Mouse (Mus musculus): Measurements from ENCODE around the gene Ssr2. TPM values are rescaled to one million over a fixed set of nuclear protein-coding genes. Genes with fewer than 3 reads are reported as not detected.

The Ssr2 gene
- total RNA-seq, 2 experiments from 2014 or later, result 90.2 to 90.3 TPM

DNA sequence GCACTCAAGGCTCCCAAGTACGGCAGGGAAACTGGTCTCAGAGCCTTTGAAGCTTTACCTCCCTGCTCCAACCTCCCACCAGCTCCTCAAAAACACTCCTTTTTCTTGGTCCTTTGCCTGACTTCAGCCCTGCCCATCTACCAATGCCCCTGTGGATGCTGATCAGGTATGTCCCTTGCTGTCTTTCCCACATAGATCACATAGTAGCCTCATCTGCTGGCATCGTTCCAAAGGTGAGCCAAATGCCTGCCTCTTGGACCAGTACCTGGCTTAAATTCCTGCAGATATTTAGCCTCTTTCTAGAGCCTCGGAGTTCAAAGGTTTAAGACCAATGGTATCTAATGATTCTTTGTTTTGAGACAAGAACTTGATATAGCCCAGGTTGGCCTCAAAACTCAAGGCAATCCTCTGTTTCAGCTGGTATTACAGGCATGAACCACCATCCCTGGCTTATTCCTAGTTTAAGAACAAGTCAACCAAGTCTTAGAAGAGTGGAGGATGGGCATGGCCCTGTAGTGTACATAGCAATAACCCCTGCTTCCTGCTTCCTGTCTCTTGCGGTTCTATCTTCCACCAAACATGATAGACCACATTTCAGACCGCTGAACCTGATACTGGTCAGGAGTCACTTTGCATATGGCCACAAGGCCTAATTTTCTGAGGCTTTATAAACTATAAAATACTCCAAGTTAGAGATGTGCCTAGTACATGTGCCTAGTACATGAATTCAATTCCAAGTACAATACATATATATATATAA is 31.8 kb upstream of the Ssr2 start:
- Histone ChIP-seq H3K4me3 (no peak overlapping the region), H3K27ac (no peak overlapping the region)
- no peak for TF ChIP-seq CTCF (IDR thresholded peaks at IDR 0.05)
- DNase-seq (ENCODE audit: extremely low spot score in 1 of 2, low spot score in 2 of 2), result no peak
- intact Hi-C loops (cut with DNase I), result no loop called here

DNA sequence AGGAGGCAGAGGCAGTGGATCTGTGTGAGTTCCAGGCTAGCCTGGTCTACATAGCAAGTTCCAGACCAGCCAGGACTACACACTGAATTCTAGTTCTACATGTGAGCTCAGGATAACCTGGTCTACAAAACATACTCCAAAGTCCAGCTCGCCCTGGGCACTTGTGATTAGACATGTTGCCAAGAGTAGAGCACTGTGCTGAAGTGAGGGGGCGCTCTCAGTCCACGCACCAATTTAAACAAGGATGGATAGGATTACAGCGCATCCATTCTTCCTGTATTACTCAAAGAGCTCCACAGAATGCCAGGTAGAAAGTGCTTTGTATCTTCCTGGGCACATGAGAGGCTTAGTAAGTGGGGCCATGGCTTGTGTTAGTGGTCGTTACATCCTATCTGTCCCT is 31.2 kb upstream of the Ssr2 start:
- no peak for DNase-seq (ENCODE audit: extremely low spot score in 1 of 2, low spot score in 2 of 2)
- intact Hi-C loops (cut with DNase I), result no loop called here
- peak; percentile 37 for TF ChIP-seq CTCF (IDR thresholded peaks at IDR 0.05)
- H3K4me3 ChIP-seq, result no peak overlapping the region
- no peak overlapping the region for H3K27ac ChIP-seq

DNA sequence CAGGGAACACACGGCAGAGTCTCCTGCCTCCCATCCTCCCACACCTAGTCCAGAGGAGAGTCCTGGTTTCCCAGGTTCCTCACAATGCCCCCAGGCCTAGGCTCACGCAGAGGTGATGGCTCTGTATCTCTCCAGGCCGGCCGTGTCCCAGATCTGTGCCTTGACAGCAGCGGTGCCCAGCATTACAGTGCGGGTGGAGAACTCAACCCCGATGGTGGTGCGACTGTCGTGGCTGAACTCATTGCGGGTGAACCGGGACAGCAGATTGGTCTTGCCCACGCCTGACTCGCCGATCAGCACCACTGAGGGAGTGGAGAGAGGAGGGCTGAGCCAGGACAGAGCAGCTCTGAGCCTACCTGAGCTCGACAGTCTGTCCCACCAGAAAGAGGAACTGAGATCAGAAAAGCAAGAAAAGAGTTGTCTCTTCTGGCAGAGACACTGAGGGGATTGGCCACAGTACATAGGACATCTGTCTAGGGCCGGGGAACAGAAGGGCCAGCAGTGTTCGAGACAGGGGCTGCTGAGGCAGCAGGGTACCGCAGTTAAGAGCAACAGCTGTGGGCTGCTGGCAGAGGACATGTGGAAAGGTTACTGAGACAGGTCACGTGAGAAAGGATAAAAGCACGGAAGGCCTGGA is 30.6 kb upstream of the Ssr2 start:
- DNase-seq (ENCODE audit: extremely low spot score in 1 of 2, low spot score in 2 of 2), result no peak
- H3K27ac ChIP-seq, result no peak overlapping the region
- intact Hi-C loops (cut with DNase I), result no loop called here
- no peak overlapping the region for H3K4me3 ChIP-seq
- TF ChIP-seq CTCF (IDR thresholded peaks at IDR 0.05), result no peak

DNA sequence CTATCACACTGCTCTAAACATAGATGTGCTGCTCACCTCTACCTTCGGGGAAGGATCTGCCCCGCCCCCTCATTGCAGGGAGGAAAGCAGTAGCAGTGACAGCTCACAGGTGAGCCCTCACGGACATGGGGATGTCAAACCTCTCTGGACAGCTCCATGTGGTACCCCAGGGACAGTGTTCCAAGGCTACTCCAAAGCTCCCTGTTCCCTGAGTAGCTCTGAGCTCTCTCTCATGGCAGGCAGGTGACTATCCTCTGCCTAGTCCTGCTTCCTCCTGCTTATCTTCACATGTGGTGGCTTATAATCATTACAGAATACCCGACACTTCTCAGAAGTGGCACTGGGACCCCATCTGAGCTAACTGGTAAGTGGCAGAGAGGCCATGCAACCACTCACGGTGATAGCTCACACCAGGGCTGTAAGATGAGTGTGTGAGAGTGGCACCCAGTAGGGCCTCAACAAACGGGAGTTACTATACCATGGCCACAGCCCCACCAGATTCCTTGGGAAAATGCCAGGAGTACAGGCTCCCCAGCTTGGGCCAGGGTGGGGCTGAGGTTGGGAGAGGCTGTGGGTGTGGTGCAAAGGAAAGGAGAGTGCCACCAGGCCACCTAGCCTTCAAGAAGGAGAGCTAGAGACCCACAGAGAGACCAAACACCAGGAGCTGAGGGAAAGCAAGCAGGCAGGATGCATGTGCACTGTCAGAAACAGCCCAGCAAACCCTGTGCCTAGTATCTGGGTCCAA is 28.8 kb upstream of the Ssr2 start:
- Histone ChIP-seq H3K27ac (no peak overlapping the region), H3K4me3 (no peak overlapping the region)
- intact Hi-C loops (cut with DNase I), result no loop called here
- TF ChIP-seq CTCF (IDR thresholded peaks at IDR 0.05), result no peak
- no peak for DNase-seq (ENCODE audit: extremely low spot score in 1 of 2, low spot score in 2 of 2)

DNA sequence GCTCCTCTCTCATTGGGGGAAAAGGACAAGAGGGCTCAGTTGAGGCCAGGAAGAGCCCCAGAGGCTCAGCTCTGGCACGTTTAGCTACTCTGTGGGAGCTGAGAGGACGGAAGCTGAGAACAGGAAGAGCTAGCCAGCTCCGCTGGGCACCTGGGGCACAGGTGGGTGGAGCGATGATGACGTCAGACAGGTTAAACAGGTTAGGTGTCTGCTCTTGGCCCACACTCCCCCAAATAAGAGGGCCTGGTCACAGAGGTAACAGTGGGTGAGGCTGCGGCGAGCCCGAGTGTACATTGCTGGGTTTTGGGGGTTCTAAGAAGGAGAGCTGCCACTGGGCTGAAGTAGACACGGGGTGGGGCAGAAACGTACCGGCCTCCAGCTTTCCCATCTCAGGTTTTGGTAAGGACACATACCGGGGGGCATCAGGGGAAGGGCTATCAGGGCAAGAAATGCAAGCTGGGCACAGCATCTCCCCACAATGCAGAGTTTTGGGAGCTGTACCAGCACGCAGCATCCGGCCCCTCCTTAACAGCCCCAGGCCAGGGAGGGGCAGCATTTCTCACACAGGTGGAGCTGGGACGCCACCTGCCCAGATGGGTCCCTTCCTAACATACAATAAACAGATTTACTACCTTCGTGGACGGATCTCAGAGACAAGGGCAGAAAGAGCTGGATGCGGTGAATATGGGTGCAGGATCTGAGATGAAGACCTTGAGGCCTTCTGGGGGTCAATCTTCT is 27.3 kb upstream of the Ssr2 start, which contains the start of gene Rab25:
Gene Rab25 (minus strand): TSS at position 121 of the 738 bp plus-strand sequence.
- Histone ChIP-seq H3K4me3 (no peak within 1 kb of the TSS), H3K27ac (no peak within 1 kb of the TSS)
- TF ChIP-seq CTCF (IDR thresholded peaks at IDR 0.05), result no peak
- intact Hi-C loops (cut with DNase I), result no loop called here
- no peak for DNase-seq (ENCODE audit: extremely low spot score in 1 of 2, low spot score in 2 of 2)

DNA sequence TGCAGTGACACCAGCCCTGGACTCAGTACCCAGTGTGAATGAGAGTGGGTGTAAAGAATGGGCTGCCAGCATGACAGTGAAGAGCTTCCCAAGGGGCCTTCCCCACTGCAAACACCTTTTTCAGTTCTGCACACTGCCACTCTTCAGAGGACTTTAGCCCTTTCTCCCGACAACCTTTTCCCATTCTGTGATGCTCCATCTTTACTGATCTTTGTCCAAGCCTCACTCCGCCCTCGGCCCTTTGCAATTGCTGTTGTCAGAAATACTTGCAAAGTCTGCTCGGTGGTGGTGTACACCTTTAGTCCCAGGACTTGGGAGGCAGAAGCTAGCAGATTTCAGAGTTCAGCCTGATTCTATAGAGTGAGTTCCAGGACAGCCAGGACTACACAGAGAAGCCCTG is 24.1 kb upstream of the Ssr2 start:
- no peak for DNase-seq (ENCODE audit: extremely low spot score in 1 of 2, low spot score in 2 of 2)
- H3K27ac ChIP-seq, result no peak overlapping the region
- intact Hi-C loops (cut with DNase I), result no loop called here
- H3K4me3 ChIP-seq, result peak overlapping the region; percentile 94
- no peak for TF ChIP-seq CTCF (IDR thresholded peaks at IDR 0.05)

DNA sequence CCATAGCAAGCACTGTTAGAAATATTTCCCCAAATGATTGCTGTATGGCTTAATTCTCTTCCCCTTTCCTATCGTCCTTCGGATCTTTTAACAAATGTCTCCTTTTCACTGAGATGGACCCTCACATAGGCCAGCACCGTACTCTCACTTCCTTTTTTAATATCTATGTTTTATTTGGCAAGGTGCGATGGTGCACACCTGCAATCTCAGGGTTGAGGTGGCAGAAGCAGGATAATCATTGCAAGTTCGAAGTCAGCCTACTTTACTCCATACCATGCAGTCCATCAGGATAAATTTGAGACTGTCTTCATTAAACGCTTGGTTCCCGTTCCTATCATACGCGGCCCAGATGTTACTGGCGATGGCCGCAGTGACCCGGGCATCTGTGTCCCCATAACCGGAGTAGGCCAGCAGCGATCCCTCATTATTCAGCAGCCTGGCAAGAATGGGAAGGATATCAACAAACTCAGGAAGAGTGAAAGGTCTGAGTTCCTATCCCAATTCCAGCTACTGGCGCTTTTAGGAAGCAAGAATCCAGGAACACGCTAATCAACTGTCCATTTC is 23.5 kb upstream of the Ssr2 start:
- intact Hi-C loops (cut with DNase I), result no loop called here

DNA sequence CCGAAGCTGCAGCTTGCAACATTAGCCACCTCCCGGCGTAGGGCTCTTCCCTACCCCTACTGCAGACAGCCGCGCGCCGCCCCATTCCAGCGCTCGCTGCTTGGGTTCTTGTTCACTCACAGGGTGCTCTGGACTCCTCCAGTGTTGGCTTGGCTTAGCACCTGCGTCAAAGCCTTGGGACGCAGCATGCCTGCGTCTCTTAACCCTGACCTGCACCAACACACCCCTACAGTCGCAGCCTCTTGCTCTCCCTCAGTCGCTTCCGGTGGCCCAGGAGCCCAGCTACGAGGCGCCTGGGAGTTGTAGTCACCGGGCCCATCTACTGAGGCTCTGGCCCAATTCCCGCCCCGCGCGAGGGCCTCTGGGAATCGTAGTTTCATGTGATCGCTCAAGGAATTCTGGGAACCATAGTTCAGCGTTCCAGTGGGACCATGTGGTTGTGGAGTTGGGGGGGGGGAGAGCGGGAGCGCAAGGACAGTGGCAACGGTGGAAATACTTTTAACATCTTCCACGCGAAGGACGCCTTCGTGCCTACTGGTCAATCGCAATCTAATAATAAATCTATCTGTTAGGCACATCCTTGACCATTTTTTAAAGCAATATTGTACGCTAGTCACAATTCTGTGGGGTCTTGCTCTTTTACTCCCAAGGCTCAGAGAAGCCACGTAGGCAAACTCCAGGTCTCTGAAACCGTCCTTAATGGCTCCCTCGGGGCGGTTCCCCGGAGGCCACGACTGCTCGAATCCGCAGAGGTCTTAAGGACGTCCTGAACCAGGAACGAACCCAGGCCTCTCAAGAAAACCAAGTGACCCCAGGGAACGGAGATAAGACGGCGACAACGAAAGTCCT is 22.8 kb upstream of the Ssr2 start, which contains the start of gene Lamtor2:
Gene Lamtor2 (minus strand): TSS at position 399 of the 849 bp plus-strand sequence.
- intact Hi-C loops (cut with DNase I), result no loop called here
- Histone ChIP-seq H3K27ac (peak within 1 kb of the TSS; percentile 97), H3K4me3 (peak within 1 kb of the TSS; percentile 94)
- TF ChIP-seq CTCF (IDR thresholded peaks at IDR 0.05), result no peak
- DNase-seq (ENCODE audit: extremely low spot score in 1 of 2, low spot score in 2 of 2), result peak; percentile 97

More for the DNA sequence above, 23.5 kb upstream of the Ssr2 start:
- Histone ChIP-seq H3K27ac (peak overlapping the region; percentile 83), H3K4me3 (peak overlapping the region; percentile 94)
- DNase-seq (ENCODE audit: extremely low spot score in 1 of 2, low spot score in 2 of 2), result no peak
- TF ChIP-seq CTCF (IDR thresholded peaks at IDR 0.05), result no peak

DNA sequence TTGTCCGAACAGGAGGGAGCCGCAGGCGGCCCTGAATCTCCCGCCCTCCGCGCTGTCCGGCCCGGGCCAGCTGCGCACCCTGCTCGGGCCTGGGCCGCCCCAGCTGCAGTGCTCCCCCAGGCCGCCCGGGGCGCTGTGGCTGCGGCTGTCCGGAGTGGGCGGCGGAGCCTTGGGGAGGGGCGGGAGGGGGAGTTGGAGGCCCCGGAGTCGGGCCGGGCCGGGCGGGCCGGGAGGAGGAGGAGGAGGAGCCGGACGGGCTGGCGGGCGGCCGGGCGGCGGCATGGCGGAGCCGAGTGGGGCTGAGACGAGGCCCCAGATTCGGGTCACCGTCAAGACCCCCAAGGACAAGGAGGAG is 22.2 kb upstream of the Ssr2 start, which contains the start of gene Ubqln4:
Gene Ubqln4 (plus strand): TSS at position 234 of the 355 bp plus-strand sequence.
- intact Hi-C loops (cut with DNase I), result no loop called here
- H3K27ac ChIP-seq, result peak within 1 kb of the TSS; percentile 97
- H3K4me3 ChIP-seq, result peak within 1 kb of the TSS; percentile 94
- peak; percentile 83 for TF ChIP-seq CTCF (IDR thresholded peaks at IDR 0.05)
- DNase-seq (ENCODE audit: extremely low spot score in 1 of 2, low spot score in 2 of 2), result peak; percentile 90 to 93

DNA sequence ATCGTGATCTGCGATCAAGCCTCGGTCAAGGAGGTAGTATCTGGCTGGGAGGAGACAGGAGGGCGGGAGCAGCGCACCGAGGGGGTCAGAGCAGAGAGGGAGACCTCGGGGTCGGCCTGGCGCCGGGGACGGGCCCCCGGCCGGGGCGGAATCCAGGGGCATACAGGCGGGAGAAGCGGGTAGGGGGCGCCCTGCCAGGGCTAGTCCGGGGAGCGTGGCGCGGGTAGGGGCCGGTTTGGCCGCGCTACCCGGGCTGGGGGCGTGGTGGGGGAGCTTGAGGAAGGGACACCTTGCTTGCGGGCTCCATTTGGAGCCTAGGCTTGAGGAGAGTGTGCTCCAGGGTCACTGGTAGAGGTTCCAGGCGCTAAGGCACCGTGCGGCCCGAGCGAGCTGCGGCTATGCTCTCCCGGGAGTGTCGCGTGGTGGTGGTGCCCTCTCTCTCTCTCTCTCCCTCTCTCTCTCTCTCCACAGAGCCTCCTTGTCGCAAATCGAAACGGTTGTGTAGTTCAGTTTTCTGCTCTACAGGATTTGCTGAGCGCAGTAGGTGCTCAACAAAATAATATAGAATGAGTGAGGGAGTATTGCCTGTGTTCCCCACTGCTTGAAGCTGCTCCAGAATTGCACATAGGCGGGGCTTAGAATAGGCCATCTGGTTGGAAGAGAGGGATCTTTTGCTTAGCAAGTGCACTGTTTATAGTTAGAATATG is 21.6 kb upstream of the Ssr2 start:
- DNase-seq (ENCODE audit: extremely low spot score in 1 of 2, low spot score in 2 of 2), result peak; percentile 62 to 64
- no peak for TF ChIP-seq CTCF (IDR thresholded peaks at IDR 0.05)
- intact Hi-C loops (cut with DNase I), result no loop called here
- Histone ChIP-seq H3K27ac (peak overlapping the region; percentile 97), H3K4me3 (peak overlapping the region; percentile 94)

All from left cerebral cortex, adult 2 months (tissue).